Mouse (Mus musculus) kidney, postnatal 14 days (tissue): Measurements from ENCODE around the gene Itga2b.

Source experiments
- DNase-seq: peaks from one replicate; pipeline ENCODE4 v3.0.0; 2022; ENCODE audit warnings: mixed read lengths

Gene Itga2b

GRCm38 (mm10) chr11:102469648-102470357 is at the start of gene Itga2b:
TSS of gene Itga2b (minus strand) at chr11:102470122.
- no peak for DNase-seq

GRCm38 (mm10) chr11:102514793-102515424 is 45.0 kb upstream of the Itga2b start:
- no peak for DNase-seq

- peak; percentile 33 for DNase-seq
Observed at GRCm38 (mm10) chr11:102510226-102510625, 40.3 kb upstream of the Itga2b start.

GRCm38 (mm10) chr11:102496732-102497131 is 26.8 kb upstream of the Itga2b start:
- no peak for DNase-seq

GRCm38 (mm10) chr11:102496206-102496605 is 26.3 kb upstream of the Itga2b start:
- DNase-seq = no peak

- no peak for DNase-seq
Observed at GRCm38 (mm10) chr11:102495742-102496141, 25.8 kb upstream of the Itga2b start.

GRCm38 (mm10) chr11:102495114-102495513 is 25.2 kb upstream of the Itga2b start:
- DNase-seq = no peak

- no peak for DNase-seq
Observed at GRCm38 (mm10) chr11:102494063-102494650, 24.2 kb upstream of the Itga2b start.

- no peak for DNase-seq
Observed at GRCm38 (mm10) chr11:102493241-102493640, 23.3 kb upstream of the Itga2b start.

GRCm38 (mm10) chr11:102487901-102488300 is 18.0 kb upstream of the Itga2b start:
- no peak for DNase-seq

- peak; percentile 65 for DNase-seq
Observed at GRCm38 (mm10) chr11:102486733-102487386, 16.9 kb upstream of the Itga2b start.

GRCm38 (mm10) chr11:102481779-102482178 is 11.9 kb upstream of the Itga2b start:
- no peak for DNase-seq

GRCm38 (mm10) chr11:102480897-102481296 is 11.0 kb upstream of the Itga2b start:
- DNase-seq = no peak

- DNase-seq = no peak
Observed at GRCm38 (mm10) chr11:102480111-102480510, 10.2 kb upstream of the Itga2b start.

GRCm38 (mm10) chr11:102479581-102479980 is 9.7 kb upstream of the Itga2b start:
- DNase-seq = no peak

GRCm38 (mm10) chr11:102478671-102479070 is 8.7 kb upstream of the Itga2b start:
- no peak for DNase-seq

- DNase-seq = no peak
Observed at GRCm38 (mm10) chr11:102475027-102475426, 5.1 kb upstream of the Itga2b start.

GRCm38 (mm10) chr11:102467041-102467631 is 2.8 kb downstream of the Itga2b start:
- peak; percentile 98 for DNase-seq

- DNase-seq = peak; percentile 62
Observed at GRCm38 (mm10) chr11:102465713-102466436, 4.0 kb downstream of the Itga2b start.

- DNase-seq = no peak
Observed at GRCm38 (mm10) chr11:102464901-102465300, 5.0 kb downstream of the Itga2b start.

GRCm38 (mm10) chr11:102461764-102462163 is 8.2 kb downstream of the Itga2b start:
- DNase-seq = peak; percentile 51

- DNase-seq = no peak
Observed at GRCm38 (mm10) chr11:102460541-102460940, 9.4 kb downstream of the Itga2b start.
